Mouse (Mus musculus) embryo, embryonic 10.5 days (tissue): ENCODE measurements around the gene Opcml.

Experiments
- DNase-seq: peaks from one replicate; pipeline ENCODE4 v3.0.0-alpha.2; 2015; ENCODE audit warnings: low spot score

The Opcml gene

DNA sequence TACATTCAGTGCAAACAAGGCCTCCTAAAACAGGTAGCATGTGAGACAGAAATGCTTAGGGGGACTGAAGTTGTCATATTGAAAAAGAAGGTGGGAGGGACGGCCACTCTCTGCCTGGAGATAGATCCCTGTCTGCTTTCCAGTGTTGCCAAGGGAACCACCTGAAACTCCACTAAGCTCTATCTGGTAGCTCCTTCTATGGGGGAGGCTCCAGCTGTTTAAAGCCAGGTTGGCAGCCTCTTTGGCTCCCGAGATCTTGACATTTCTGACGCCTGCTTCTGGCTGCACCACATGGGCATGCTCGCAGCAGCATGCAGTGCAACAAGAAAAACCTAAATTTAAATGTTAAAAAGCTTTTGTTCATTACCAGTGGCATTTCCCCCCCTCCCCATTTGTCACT is 537.4 kb downstream of the Opcml start:
- DNase-seq: no peak

DNA sequence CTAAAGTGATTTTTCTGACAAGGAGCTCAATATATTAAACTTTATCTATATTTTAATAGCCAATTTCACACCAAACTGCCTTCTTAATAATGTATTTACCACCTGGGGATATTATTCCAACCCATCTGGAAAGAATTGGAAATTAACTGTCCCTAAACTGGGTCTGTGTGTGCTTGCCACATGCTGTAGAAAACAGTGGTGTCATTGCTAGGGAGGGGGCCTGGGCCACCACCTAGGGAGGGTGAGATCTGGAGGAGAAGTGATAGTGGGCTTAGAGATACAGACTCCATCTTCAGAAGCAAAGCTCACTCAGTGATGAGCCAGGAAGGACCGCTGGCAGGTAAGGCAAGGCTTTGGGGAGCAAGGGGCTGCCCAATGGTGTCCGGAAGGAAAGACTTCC is 537.9 kb downstream of the Opcml start:
- no peak for DNase-seq

DNA sequence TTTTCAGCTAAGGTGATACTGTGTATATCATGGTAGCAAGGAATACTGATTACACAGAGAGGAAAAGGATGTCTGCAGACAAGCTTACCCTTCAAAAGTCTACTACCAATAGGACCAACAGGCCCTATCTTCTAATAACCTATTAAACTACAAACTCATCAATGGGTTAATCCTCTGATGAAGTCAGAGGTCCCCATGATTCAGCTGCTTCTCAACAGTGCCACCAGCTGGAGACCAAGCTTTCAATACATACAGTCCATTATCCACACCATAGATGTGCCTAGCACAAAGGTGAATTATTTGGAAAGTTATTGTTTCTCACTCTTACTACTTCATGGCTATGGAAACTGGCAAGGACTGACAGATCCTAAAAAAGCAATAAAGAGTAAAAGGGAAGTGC is 538.9 kb downstream of the Opcml start:
- no peak for DNase-seq

DNA sequence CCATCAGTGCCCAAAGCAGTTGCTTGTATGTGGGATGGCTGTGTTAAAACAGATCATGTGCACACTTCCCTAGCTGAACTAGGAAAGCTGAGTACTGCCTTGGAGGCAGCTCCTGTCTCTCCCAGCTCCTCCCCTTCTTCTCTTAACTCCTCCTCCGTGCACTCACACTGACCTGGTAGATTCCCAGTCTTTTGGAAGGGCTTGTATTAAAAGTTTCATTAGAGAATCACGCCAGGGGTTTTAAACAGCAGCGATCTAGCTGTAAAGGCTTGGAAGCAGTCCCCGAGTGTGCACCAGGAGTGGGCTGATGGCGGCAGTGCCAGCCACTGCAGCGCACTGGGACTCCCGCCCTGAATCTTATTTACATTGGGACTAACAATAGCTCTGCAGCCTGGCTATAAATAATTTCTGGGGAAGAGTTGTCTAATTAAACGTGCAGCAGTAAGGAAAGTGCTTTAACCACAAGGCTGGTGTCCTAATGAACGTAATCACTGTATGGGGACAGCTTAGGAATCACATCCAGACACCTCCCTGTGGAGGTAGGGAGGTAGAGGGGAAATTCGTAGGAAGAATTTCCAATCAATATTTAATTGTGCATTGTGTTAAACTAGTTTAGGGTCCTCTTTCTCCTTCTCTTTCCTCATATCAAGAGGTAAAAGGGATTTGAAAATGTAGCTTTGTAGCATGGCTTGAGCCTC is 546.1 kb downstream of the Opcml start:
- DNase-seq: peak; percentile 32

DNA sequence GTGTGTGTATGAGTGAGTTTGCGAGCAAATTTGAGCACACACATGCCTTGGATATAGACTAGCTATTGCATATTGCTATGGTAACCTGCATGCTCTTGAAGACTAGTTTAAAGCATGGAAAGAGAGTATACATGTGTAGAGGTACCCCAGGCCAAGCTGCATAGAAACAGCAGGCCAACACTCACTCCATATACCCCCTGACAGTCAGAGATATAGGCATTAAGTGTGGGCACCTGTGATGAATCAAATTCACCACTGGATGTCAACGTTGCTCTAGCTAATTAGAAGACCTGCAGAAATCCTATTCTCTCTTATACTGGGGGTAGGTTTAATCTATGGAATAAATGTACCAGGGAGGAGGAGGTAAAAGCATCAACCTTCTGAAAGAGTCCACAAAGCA is 547.3 kb downstream of the Opcml start:
- DNase-seq: no peak

DNA sequence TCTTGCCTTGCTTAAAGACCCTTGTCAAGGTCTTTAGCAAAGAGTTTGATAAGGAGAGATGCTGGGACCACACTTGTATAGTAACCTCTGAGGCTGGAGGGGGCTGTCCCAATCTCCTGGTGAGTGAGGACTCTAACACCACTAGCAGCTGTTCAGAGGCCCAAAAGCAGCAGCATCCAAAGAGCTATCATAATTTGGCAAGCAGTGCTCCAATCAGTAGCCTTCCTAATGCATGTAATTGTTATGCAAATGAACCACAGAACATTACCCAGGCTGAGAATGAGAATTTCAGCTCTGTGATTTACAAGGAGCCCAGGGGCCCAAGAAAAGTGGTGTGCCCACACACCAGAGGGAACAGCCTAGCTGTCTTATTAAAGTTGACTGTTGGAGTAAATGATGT is 564.4 kb downstream of the Opcml start:
- DNase-seq: no peak

DNA sequence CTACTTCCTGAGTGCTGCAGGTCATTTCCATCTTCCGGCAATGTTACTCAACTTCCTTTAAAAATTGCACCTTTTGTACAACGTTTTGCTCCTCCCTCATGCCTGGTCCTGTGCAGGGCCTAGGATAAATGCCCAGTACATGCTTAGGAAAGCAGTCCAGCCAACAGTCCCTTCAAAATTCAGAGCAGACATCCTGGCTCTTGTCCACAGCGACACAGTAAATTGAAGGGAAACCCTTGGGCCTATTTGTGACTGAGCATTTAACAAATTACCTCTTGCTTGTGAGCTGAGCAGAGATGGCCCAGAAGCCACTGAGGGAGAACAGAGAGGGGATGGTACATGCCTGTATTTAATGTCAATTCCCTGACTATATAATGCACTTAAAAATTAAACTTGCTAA is 567.4 kb downstream of the Opcml start:
- DNase-seq: no peak

DNA sequence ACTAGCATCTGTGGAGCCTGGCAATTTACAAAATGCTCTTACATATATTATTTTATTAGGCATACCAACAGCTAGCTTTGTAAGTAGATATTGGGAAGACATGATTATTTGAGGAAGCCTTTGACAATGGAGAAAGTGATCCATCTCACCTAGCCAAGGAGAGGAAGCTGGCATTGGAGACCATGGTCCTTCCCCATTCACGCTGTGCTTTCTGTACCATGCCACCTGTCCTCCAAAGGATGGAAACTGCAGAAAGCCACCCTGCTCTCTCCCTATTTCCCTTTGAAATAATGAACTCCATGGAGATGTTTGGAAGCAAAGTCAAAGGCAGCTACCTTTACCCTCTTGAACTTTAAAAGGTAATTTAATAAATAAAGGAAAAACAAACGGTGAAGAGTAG is 570.1 kb downstream of the Opcml start:
- DNase-seq: no peak

DNA sequence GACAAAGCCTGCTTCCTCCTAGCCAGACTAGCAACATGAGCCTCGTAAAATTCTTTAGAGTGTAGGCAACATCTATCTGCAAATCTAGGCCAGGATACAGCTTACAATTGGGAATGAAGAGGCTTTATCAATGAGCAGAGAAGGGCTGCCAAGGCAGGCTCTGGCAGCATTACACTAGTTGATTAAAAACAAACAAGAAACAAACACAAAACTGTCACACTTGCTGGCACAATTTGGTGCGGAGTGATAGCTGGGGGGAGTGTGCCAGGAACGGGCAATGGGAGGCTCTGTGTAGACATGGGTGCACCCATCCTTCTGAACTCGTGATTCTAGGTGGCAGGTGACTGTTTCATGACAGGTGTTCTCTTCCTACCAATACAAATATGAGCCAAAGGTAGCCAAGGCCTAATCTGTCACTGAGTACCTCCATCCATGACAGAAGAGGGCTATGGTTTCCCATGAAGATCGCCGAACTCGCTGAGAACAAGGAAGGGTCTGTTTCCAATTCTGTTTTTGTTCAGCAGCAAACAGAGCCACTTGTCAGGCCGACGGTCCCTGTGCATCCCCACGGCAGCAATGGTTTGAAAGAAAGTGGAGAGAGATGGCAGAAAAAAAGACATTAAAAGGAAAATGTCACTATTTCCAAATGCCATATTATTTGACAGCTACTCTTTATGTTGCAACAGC is 574.0 kb downstream of the Opcml start:
- no peak for DNase-seq

DNA sequence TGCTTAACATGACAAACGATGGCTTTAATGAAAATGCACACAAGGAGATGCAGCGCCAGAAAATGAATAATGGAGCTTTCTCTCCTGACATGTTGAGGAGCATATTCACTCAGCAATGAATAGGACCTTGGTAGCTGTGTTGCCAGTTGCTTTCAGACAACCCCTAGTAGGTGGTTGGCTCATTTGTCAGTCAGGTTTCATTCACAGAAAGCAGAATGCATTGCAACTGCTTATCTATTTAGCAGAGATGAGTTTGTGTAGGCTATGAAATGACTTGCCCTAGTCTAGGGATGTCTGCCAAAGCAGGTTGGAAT is 574.5 kb downstream of the Opcml start:
- no peak for DNase-seq

DNA sequence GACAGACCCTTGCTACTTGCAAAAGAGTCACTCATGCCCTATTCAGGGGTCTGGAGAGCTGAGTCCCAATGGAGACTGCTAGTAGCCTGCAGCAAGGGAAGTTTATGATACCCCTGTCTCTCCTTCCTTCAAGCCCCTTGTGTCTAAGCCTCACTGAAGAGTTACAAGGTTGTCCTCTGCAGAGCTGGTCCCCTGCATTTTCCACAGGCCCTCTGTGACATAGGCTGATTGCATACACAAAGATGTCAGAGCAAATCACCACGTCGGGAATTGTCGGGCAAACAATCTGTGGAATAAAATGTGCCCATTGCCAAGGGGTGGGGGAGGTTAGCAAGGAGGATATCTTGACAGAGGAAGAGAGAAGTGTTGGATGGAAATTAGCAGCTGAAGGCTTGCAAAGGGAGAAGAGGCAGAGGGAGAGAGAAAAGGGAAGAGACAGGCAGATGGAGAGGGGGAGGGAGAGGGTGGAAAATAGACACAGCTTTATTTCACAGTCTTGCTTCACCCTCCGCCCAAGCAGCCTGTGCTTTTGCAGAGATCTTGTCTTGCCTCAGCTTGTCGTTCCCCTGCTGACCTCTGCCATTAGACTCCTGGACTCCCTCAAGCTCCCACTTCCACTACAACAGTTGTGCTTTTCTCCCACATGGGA is 596.1 kb downstream of the Opcml start:
- DNase-seq: no peak

DNA sequence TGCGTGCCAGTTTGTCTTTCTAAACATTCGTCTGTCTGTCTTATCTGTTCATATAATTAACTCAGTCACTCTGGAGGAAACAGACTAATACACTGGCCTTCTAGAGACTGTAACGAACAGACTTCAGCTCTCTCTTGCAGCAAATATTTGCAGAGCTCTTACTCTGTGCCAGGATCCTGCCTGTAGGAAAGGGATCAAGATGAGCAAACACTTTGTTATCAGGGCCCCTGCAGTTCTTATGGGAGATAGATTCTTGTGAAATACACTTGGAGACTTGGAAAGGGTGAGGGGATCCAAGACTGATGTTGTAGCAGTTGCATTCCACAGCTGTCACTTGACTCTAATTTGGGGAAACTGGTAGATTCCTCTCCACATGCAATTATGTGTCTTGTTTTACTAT is 604.6 kb downstream of the Opcml start:
- no peak for DNase-seq

DNA sequence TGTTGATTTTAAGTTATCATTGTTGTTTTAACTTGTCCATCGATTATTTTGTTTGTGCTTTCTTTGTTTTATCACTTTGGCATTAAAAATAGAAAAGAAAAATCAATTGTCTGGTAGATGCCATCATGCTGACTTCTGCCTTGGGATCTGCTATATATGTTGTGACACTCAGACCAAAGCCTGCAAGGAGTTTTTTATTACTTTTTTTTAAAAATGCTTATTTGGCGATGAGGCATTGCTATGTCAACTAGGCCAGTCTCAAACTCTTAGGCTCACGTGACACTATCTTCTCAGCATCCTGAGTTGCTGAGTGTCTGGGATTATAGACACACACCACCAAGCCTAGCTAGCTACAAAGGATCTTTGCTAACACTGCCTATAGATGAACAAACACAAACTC is 605.1 kb downstream of the Opcml start:
- DNase-seq: no peak

DNA sequence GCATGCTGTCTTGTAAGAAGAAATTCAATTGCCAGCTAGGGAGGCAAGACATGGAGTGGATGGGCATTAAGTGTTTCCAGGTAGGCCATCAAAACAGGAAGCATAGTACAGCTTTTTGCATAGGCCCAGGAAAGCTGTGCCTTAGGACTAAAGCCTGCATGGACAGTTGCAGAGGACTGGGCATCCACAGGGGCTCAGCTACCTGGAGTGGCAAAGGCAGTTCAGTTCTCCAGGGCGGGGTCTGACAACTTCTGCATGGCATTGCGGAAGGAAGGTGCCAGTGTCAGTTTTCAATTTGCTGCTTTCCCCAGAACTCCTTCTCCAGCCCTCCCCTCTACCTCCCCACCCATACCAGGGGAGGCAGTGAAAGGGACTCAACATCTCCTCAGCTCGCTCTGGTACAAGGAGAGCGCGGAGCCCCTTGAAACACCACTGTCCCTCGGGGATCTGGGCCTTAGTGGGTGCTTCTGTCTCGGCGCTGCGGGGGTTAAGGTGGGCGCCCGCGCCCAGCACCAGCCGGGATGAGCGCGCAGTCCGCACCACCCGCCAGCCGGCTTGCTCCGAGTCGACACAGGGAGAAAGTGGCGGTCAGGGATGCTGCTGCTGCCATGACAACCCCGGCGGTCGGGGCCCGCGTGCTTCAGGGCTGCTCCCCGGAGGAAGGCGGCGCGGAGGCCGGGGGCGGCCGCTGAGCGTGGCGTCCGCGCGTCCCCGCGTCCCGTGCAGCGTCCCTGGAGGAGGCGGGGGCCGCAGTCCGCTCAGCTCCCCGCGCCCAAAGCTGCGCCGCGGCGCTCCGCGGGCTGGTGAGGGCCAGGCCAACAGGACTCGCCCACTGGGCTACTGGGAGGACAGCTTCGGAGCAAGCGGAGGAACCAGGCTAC is 612.4 kb downstream of the Opcml start:
- DNase-seq: peak; percentile 65

DNA sequence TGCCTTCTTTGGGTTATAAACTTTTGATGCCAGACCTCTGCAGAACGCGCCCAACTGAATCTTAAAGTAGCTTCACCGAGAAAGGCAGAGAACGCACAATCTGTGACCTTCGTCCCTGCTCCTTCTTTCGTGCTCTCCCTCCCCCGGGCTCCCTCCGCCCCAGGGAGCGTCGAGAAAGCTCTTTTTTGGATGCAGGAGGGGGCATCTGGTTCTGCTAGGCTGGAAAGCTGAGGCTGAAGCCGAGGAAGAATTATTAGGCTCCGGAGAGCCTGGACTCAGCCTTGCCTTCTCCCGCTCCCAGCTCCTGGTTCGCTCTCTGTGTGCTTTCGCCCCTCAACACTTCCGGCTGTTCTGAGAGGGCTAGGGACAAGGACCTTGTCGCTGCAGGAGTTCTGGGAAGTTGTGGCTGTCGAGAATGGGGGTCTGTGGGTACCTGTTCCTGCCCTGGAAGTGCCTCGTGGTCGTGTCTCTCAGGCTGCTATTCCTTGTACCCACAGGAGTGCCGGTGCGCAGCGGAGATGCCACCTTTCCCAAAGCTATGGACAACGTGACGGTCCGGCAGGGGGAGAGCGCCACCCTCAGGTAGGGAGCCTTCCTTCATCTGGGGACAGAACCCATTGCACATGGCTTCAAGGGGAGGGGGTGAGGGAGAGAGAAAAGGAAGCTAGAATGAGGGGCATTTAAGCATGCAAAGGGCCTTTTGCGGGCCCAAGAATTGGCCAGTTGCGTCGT is 613.4 kb downstream of the Opcml start:
- DNase-seq: peak; percentile 81

DNA sequence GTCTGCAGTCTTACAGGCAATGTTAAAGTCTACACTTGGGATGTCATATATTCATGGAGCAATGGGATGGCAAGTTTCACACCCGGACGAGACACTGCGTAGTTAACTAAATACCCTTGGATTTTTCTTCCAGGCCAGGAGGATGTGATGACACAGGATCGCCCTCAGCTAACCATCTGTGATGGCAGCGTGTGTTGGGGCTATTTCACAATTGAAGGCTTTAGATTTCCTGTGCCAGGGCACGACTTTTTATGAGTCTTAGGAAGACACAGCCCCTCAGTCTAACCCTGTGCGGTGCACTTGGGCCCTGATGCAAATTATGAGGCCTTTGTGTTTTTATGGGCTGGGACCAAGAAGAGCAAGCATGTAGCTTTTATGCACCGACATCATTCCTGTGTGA is 614.0 kb downstream of the Opcml start:
- no peak for DNase-seq

DNA sequence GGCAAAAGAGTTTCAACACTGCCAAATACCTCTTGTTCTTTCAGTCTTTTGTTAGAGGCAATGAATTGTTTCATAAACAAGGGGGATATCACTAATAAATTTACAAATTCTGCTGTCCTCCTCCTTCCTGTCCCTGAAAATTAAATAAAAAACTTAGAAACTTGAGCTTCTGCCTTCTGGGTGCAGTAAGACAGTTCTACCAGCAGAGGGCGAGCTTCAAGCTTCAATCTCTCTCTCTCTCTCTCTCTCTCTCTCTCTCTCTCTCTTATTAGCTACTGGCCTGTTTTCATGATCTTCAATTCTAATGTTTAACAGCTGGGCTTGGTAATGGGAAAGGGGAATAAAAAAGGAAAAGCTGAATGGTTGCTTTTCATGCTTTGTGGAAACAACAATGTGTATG is 615.2 kb downstream of the Opcml start:
- peak; percentile 74 for DNase-seq

DNA sequence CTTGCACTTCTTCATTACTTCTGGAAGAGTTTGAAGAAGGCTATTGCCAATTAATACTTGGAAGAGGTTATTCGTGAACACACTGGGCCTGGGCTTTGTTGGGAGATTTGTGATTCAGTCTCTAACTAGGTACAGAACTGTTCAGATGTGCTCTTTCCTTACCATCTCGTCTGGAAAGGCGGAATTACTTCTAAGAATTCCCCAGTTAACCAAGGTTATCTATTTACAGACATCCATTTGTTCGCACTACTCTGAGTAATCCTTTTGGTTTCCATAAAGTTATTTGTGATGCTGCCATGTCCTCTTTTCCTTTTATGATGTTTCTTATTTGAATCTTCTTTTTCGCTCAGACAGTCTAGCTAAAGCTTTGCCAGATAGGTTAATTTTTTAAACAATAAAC is 630.2 kb downstream of the Opcml start:
- DNase-seq: no peak

DNA sequence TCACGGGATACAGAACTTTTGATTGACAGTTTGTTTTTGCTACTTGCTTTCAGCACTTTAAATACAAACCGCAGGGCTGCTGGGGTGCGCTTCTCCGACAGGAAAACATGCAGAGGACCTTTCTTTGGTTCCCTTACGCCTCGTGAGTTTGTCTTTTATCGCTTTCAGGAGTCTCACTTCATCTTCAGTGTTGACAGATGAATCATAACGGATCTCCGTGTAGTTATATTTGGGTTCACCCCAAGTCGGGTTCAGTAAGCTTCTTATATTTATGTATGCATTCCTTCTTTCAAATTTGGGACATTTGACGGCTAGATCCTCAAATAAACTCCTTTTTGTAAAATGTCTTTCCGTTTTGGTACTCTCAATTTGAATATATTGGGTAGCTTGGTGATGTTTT is 632.8 kb downstream of the Opcml start:
- DNase-seq: no peak

DNA sequence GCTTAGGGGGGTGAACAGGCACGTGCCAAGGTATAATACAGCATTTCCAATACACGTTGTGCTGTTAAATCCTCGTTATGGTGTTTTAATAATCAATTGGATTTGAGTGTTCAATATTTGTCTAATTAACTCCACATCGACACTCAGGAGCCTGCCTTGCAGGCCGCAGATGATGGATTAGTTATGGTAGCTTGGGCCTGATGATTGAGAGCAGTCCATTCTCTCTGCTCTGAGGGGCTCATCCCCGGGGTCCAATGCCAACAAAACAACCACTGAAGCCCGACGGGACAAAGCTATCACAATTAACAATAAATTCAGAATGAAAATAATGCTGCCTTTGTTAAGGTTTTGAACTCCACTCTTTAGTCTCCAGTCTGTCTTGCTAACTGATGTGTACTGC is 641.6 kb downstream of the Opcml start:
- peak; percentile 12 for DNase-seq

DNA sequence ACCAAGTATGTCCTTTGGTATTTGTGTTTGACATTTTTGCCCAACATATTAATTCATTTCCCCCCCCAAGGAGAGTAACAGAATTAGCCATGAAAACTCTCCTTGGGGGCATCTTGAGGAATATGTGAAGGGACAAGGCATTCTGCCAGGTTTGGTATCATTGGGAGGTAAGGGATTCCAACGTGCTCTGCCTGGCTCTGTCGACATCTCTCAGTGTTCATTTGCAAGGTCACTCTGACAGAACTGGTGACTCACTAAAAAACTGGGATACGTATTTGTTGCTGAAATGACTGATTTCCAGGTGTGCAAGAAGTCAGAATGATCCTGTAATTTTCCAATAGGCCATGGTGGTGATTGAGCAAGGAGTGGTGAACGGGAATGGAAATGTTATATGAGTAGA is 648.2 kb downstream of the Opcml start:
- no peak for DNase-seq
